Mouse (Mus musculus): ENCODE measurements at regions not wholly inside any gene's neighbourhood (a gene's known extent, or its start where the extent isn't known, plus 50 kb on each side); places are given as distances from the start of the nearest gene placed in this dataset.

GRCm38 (mm10) chr3:39560951-39561350 lies 674.2 kb downstream of the Fat4 start:
- no peak for DNase-seq (ENCODE audit: low spot score in 2 of 2)

GRCm38 (mm10) chr3:39571444-39572237 lies 684.9 kb downstream of the Fat4 start:
- DNase-seq (ENCODE audit: low spot score in 2 of 2) = no peak

- DNase-seq (ENCODE audit: low spot score in 2 of 2) = no peak
These were observed 688.5 kb downstream of the Fat4 start for GRCm38 (mm10) chr3:39575200-39575599.

GRCm38 (mm10) chr3:39591312-39591711 lies 704.6 kb downstream of the Fat4 start:
- no peak for DNase-seq (ENCODE audit: low spot score in 2 of 2)

GRCm38 (mm10) chr3:39592349-39593117 lies 705.8 kb downstream of the Fat4 start:
- no peak for DNase-seq (ENCODE audit: low spot score in 2 of 2)

GRCm38 (mm10) chr3:39609937-39610336 lies 723.2 kb downstream of the Fat4 start:
- DNase-seq (ENCODE audit: low spot score in 2 of 2) = no peak

- no peak for DNase-seq (ENCODE audit: low spot score in 2 of 2)
These were observed 725.7 kb downstream of the Fat4 start for GRCm38 (mm10) chr3:39612408-39612807.

GRCm38 (mm10) chr3:39637924-39638323 lies 751.2 kb downstream of the Fat4 start:
- no peak for DNase-seq (ENCODE audit: low spot score in 2 of 2)

GRCm38 (mm10) chr3:39643194-39643593 lies 756.5 kb downstream of the Fat4 start:
- no peak for DNase-seq (ENCODE audit: low spot score in 2 of 2)

GRCm38 (mm10) chr3:39666817-39667216 lies 780.1 kb downstream of the Fat4 start:
- no peak for DNase-seq (ENCODE audit: low spot score in 2 of 2)

GRCm38 (mm10) chr3:39669145-39669544 lies 782.4 kb downstream of the Fat4 start:
- DNase-seq (ENCODE audit: low spot score in 2 of 2) = no peak

GRCm38 (mm10) chr3:39673997-39674396 lies 787.3 kb downstream of the Fat4 start:
- no peak for DNase-seq (ENCODE audit: low spot score in 2 of 2)

- peak in 1 of 2 experiments; percentile 2 for DNase-seq (ENCODE audit: low spot score in 2 of 2)
These were observed 788.2 kb downstream of the Fat4 start for GRCm38 (mm10) chr3:39674927-39675326.

GRCm38 (mm10) chr3:39705610-39706009 lies 818.9 kb downstream of the Fat4 start:
- DNase-seq (ENCODE audit: low spot score in 2 of 2) = no peak

- no peak for DNase-seq (ENCODE audit: low spot score in 2 of 2)
These were observed 818.0 kb upstream of the Intu start for GRCm38 (mm10) chr3:39712795-39713709.

GRCm38 (mm10) chr3:39714056-39714592 lies 817.0 kb upstream of the Intu start:
- DNase-seq (ENCODE audit: low spot score in 2 of 2) = no peak

GRCm38 (mm10) chr3:39718946-39719545 lies 812.0 kb upstream of the Intu start:
- peak; percentile 4 to 43 for DNase-seq (ENCODE audit: low spot score in 2 of 2)

GRCm38 (mm10) chr3:39725755-39726154 lies 805.3 kb upstream of the Intu start:
- DNase-seq (ENCODE audit: low spot score in 2 of 2) = no peak

GRCm38 (mm10) chr3:39736639-39737038 lies 794.4 kb upstream of the Intu start:
- no peak for DNase-seq (ENCODE audit: low spot score in 2 of 2)

- no peak for DNase-seq (ENCODE audit: low spot score in 2 of 2)
These were observed 785.1 kb upstream of the Intu start for GRCm38 (mm10) chr3:39745947-39746346.
